Mouse (Mus musculus) liver, embryonic 18 days (tissue): Measurements from ENCODE around the gene Sult3a2. TPM values are rescaled to one million over a fixed set of nuclear protein-coding genes. Genes with fewer than 3 reads are reported as not detected.

ENCODE experiments used
- polyA plus RNA-seq: library from polyadenylated mRNA; depleted of rRNA; stranded (reverse); fragments of >200 nt; gene quantifications from 2 replicates; pipeline ENCODE4 v1.2.3, GENCODE M21; 2012; rRNA removed

Gene Sult3a2
- not detected in 2 replicates for polyA plus RNA-seq

DNA sequence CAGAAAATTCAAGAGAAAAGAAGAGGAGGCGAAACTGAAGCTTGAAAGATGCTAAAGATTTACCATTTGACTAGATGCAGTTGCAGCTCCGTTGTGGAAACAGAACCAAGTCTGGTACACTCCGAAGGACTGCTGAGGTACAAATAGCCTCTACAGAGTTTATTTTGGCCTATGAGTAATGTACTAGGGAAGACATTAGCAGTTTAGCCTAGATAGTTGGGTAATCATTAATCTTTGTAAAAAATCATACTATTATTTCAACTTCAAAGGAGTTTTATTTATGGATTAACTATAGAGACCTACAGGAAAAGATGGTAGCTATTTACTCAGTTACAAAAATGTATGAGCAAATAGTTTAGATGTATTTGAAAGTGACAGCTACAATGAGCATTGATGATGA is at the start of gene Sult3a2:
Gene Sult3a2 (minus strand): TSS at position 101 of the 400 bp plus-strand sequence.

Other genes starting within 250 kb of the Sult3a2 start
- not detected in 2 replicates for gene Clvs2, start 161.9 kb downstream of the Sult3a2 start, polyA plus RNA-seq
- 1.2 and 1.9 TPM in 2 replicates for gene Sult3a1, start 71.0 kb upstream of the Sult3a2 start, polyA plus RNA-seq
- 0.15 and 0.20 TPM in 2 replicates for gene Rsph4a, start 118.4 kb upstream of the Sult3a2 start, polyA plus RNA-seq
- 6.8 and 7.1 TPM in 2 replicates for gene Zup1, start 164.6 kb upstream of the Sult3a2 start, polyA plus RNA-seq
- 22.3 and 23.1 TPM in 2 replicates for gene Rwdd1, start 232.9 kb upstream of the Sult3a2 start, polyA plus RNA-seq